Mouse (Mus musculus): ENCODE data around the gene Osm. TPM values are rescaled to one million over a fixed set of nuclear protein-coding genes. Genes with fewer than 3 reads are reported as not detected.

Osm gene
- polyA plus RNA-seq, 1 experiment from 2014 or later, result not detected

DNA sequence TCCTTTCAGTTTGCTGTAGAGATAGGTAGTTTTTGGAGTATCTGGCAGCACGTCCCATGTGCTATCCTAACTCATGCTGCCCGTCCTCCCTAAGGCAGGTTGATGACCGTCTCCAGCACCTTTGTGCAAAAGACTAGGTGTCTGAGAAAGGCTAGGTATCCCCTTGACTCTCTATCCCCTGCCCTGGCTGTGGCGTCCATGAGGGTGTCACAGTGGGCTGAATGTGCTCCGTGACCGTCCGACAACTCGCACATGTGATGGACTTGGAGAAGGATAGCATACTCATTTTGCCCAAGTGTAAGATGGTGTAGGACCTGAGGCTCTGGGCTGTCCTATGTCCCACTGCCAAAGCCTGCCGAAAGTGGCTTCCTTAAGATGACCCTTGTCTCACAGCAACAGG, 28.6 kb upstream of the Osm start:
- Histone ChIP-seq H3K9me3 (ENCODE audit: control insufficient read depth, low read length) (no peaks in the 10 kb centered on the region), H3K4me2 (ENCODE audit: low read length) (no peak overlapping the region), H3K27me3 (replicated peaks; ENCODE audit: control insufficient read depth, insufficient read depth, low read length) (no peaks in the 10 kb centered on the region), H3K27ac (ENCODE audit: low read depth) (no peak overlapping the region), H3K9ac (ENCODE audit: low read length) (no peak overlapping the region), H3K36me3 (ENCODE audit: control insufficient read depth, insufficient read depth, low read length) (peaks cover 37% of the 10 kb centered on the region), H3K4me3 (ENCODE audit: low read depth, low read length) (no peak overlapping the region), H3K4me1 (replicated peaks; ENCODE audit: control insufficient read depth, insufficient read depth, low read length) (0 out of 2 replicates have a peak, but pooled peaks cover 4% of the 10 kb centered on the region)
- DNase-seq (ENCODE audit: low spot score) (no peak), ATAC-seq (replicated peaks; ENCODE audit: low FRiP score, low TSS enrichment, low read depth) (no peak)
- WGBS, result 91% methylated on average over 9 of the region's 9 CpGs

DNA sequence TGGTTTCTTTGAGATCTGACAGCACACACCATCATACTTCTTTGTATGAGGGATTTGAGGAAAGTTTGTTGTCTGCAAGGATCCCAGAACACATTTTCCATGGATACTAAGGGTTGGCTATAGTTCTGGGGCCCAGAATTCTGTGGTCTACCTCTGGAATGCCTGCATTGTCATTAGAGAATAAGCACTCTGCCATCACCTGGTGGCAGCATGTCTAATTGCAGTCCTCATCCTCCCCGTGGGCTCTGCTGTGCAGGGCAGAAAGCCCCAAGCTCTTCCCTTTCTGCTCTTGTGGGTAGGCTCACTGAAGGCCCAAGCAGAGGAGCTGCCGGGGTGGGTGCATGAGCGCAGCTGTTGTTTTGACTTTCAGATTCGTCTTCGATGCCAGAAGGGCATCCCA, 26.7 kb upstream of the Osm start:
- H3K36me3 ChIP-seq (ENCODE audit: control insufficient read depth, insufficient read depth, low read length), result peaks cover 46% of the 10 kb centered on the region
- H3K9me3 ChIP-seq (ENCODE audit: control insufficient read depth, low read length), result no peaks in the 10 kb centered on the region

DNA sequence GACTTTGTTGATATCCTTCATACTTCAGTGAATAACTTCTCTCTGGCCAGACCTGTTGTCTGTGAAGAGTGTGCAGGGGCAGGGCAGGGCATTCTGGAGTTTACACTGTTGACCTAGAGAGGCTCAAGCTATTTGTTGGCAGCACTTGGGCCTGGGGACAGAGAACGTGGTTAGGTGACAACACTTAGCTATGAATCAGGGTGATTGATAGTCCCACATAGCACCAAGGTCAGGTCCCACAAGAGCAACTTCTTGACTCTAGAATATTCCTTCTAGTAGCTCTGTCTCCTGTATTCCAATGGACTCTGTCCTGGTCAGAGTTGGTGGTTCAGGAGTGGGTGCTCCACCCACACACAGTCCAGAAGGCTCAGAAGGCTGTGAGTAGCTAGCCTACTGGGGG, 25.4 kb upstream of the Osm start:
- no peak for DNase-seq (ENCODE audit: low spot score)
- Histone ChIP-seq H3K9me3 (ENCODE audit: control insufficient read depth, low read length) (no peaks in the 10 kb centered on the region), H3K4me2 (ENCODE audit: low read length) (no peak overlapping the region), H3K9ac (ENCODE audit: low read length) (no peak overlapping the region), H3K4me3 (ENCODE audit: low read depth, low read length) (no peak overlapping the region), H3K27me3 (replicated peaks; ENCODE audit: control insufficient read depth, insufficient read depth, low read length) (no peaks in the 10 kb centered on the region), H3K36me3 (ENCODE audit: control insufficient read depth, insufficient read depth, low read length) (peaks cover 54% of the 10 kb centered on the region), H3K4me1 (replicated peaks; ENCODE audit: control insufficient read depth, insufficient read depth, low read length) (no peaks in the 10 kb centered on the region), H3K27ac (ENCODE audit: low read depth) (no peak overlapping the region)
- ATAC-seq (replicated peaks; ENCODE audit: low FRiP score, low TSS enrichment, low read depth), result no peak
- 42% methylated on average over 1 of the region's 1 CpGs for WGBS

More for the DNA sequence above, 26.7 kb upstream of the Osm start:
- no peaks in the 10 kb centered on the region for H3K4me1 ChIP-seq (replicated peaks; ENCODE audit: control insufficient read depth, insufficient read depth, low read length)
- 78% methylated on average over 5 of the region's 5 CpGs for WGBS
- no peak overlapping the region for H3K4me3 ChIP-seq (ENCODE audit: low read depth, low read length)
- no peak overlapping the region for H3K4me2 ChIP-seq (ENCODE audit: low read length)
- DNase-seq (ENCODE audit: low spot score) (no peak), ATAC-seq (replicated peaks; ENCODE audit: low FRiP score, low TSS enrichment, low read depth) (no peak)
- H3K27me3 ChIP-seq (replicated peaks; ENCODE audit: control insufficient read depth, insufficient read depth, low read length), result no peaks in the 10 kb centered on the region
- no peak overlapping the region for H3K27ac ChIP-seq (ENCODE audit: low read depth)
- H3K9ac ChIP-seq (ENCODE audit: low read length), result no peak overlapping the region

DNA sequence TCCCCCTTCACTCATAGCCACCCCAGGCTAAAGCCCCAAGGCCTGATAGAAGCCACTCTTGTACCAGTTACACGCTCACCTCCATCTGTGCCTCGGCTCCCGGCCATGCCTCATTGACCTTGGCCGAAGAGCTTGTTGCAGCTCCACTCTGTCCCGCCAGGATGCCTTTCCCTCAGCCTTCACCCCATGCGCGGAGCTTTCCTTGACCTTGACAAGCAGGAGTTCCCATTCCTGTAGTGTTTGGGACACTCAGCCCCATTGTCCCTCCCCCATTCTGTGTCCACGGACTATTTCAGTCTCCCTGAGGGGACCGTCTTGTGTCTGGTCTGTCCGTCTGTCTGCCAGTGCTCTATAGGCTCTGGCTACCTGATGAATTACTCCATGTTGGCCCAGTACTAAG, 23.1 kb upstream of the Osm start:
- H3K27me3 ChIP-seq (replicated peaks; ENCODE audit: control insufficient read depth, insufficient read depth, low read length), result no peaks in the 10 kb centered on the region; the same call in 1 of the 2 replicates
- H3K27ac ChIP-seq (ENCODE audit: low read depth), result no peak overlapping the region
- 0 out of 2 replicates have a peak, but pooled peaks cover 3% of the 10 kb centered on the region for H3K9me3 ChIP-seq (ENCODE audit: control insufficient read depth, low read length)
- H3K36me3 ChIP-seq (ENCODE audit: control insufficient read depth, insufficient read depth, low read length), result peaks cover 44% of the 10 kb centered on the region
- no peak overlapping the region for H3K4me2 ChIP-seq (ENCODE audit: low read length)
- no peak overlapping the region for H3K9ac ChIP-seq (ENCODE audit: low read length)
- H3K4me1 ChIP-seq (replicated peaks; ENCODE audit: control insufficient read depth, insufficient read depth, low read length), result no peaks in the 10 kb centered on the region
- ATAC-seq (replicated peaks; ENCODE audit: low FRiP score, low TSS enrichment, low read depth) (no peak), DNase-seq (ENCODE audit: low spot score) (no peak)
- WGBS, result 92% methylated on average over 10 of the region's 10 CpGs
- H3K4me3 ChIP-seq (ENCODE audit: low read depth, low read length), result no peak overlapping the region

DNA sequence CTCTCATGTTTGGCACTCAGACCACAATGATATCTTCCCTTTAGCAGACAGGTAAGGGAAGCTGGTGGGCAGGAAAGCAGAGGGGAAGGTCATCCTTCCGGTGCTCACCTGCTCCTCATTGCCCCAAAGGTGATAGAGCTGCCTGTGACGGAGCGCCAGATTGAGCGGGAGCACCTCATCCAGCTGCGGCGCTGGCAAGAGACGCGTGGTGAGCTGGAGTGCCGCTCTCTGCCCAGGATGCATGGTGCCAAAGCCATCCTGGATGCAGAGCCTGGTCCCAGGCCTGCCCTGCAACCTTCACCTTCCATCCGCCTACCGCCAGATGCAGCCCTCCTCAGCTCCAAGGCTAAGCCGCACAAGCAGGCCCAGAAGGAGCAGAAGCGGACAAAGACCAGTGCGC, 21.6 kb upstream of the Osm start:
- Histone ChIP-seq H3K27ac (ENCODE audit: low read depth) (no peak overlapping the region), H3K27me3 (replicated peaks; ENCODE audit: control insufficient read depth, insufficient read depth, low read length) (peaks cover 8% of the 10 kb centered on the region; the same call in 1 of the 2 replicates), H3K9ac (ENCODE audit: low read length) (no peak overlapping the region), H3K4me2 (ENCODE audit: low read length) (no peak overlapping the region), H3K9me3 (ENCODE audit: control insufficient read depth, low read length) (0 out of 2 replicates have a peak, but pooled peaks cover 3% of the 10 kb centered on the region), H3K4me3 (ENCODE audit: low read depth, low read length) (no peak overlapping the region), H3K4me1 (replicated peaks; ENCODE audit: control insufficient read depth, insufficient read depth, low read length) (peaks cover 3% of the 10 kb centered on the region; the same call in 1 of the 2 replicates), H3K36me3 (ENCODE audit: control insufficient read depth, insufficient read depth, low read length) (peaks cover 34% of the 10 kb centered on the region)
- ATAC-seq (replicated peaks; ENCODE audit: low FRiP score, low TSS enrichment, low read depth) (no peak), DNase-seq (ENCODE audit: low spot score) (no peak)
- 96% methylated on average over 14 of the region's 14 CpGs for WGBS

DNA sequence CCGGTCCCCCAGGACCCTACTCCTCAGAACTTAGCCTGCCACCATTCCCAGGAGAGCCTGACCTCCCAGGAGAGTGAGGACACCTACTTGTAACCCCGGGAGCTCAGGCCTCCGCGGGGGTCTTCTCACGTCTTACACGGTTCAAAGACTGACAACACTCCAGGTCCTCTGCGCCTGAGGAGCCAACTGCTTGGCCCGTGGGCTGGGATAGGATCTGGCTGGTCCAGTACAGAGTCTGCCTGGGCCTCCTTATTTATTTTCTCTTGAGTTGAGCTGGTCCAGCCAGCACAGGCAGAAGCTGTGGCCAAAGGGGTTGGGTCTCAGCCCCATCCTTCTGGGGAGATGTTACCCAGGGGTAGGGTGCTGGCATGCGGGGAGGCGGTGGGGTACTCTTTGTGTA, 21.2 kb upstream of the Osm start:
- ATAC-seq (replicated peaks; ENCODE audit: low FRiP score, low TSS enrichment, low read depth), result no peak
- Histone ChIP-seq H3K27me3 (replicated peaks; ENCODE audit: control insufficient read depth, insufficient read depth, low read length) (peaks cover 10% of the 10 kb centered on the region; the same call in 1 of the 2 replicates), H3K4me3 (ENCODE audit: low read depth, low read length) (no peak overlapping the region), H3K4me1 (replicated peaks; ENCODE audit: control insufficient read depth, insufficient read depth, low read length) (peaks cover 3% of the 10 kb centered on the region; the same call in 1 of the 2 replicates), H3K9me3 (ENCODE audit: control insufficient read depth, low read length) (0 out of 2 replicates have a peak, but pooled peaks cover 3% of the 10 kb centered on the region), H3K36me3 (ENCODE audit: control insufficient read depth, insufficient read depth, low read length) (peaks cover 30% of the 10 kb centered on the region), H3K4me2 (ENCODE audit: low read length) (no peak overlapping the region), H3K27ac (ENCODE audit: low read depth) (no peak overlapping the region), H3K9ac (ENCODE audit: low read length) (no peak overlapping the region)
- DNase-seq (ENCODE audit: low spot score), result no peak
- WGBS, result 82% methylated on average over 10 of the region's 10 CpGs

DNA sequence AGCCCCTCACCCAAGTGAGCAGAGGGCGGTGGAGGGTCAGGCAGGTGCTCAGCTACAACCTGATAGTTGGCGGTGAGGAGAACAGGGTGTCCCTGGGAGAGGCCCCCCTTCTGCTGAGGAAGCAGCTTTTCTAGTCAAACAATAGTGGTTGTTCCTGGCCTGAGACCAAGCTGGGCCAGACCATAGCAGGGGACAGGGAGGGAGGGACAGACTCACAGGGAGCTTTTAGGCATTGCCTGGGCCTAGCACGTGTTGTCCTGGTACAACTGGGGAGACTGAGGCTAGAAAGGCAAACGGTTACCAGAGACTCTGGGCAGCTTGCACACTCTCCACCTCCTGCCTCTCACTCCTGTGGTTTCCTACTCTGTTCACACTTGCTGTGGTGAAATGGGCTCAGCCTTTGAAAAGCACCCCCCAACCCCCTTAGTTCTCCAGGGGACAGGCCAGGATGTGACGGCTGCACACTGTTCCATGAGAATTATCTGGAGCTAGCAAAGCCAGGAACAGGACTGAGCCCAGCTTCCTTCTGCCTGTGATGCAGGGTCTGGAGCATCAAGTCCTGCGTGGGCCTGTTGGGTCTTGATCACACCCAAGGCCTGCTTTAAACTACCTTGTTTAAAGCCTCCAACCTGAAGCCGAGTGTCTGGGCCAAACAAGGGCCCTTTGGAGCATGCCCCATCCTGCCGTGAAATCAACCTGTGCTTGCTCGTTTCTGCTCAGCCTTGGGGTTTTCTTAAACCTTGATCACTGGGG, 19.8 kb upstream of the Osm start:
- DNase-seq (ENCODE audit: low spot score), result no peak
- no peak for ATAC-seq (replicated peaks; ENCODE audit: low FRiP score, low TSS enrichment, low read depth)
- 86% methylated on average over 9 of the region's 9 CpGs for WGBS

DNA sequence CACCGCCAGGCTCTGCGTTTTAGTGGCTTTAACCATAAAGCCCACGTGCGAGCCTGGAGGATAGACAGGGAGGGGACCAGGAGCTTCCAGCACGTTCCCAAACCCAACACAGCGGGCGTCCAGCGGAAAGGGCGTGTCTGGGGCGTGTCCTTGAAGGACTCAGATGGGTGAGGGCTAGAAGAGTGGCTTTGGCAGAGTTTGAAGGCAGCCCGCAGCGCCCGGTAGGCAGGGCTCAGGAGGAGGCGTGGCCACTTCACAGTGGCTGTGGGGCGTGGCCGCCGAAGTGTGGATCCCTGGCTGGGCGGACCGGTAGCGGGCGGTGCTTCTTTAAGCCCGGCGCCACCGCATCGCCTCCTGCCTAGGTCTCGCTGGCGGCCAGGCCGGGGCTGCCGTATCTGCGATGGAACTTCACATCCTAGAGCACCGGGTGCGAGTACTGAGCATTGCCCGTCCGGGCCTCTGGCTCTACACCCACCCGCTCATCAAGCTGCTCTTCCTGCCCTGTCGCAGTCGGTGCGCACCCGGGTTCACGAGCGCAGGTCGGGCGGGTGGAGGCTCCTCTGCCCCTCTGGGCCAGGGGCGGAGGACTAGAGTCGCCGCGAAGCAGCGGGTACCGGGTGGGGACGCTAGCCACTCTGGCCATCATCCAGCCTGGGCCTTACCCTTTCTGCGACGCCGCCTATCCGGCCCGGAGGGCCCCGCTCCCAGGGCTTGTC, 18.1 kb upstream of the Osm start, which contains the start of gene Castor1:
TSS of gene Castor1 (plus strand) at position 312 of the 716 bp plus-strand sequence.
- DNase-seq (ENCODE audit: low spot score) (peak; percentile 78), ATAC-seq (replicated peaks; ENCODE audit: low FRiP score, low TSS enrichment, low read depth) (peak; percentile 85)
- Histone ChIP-seq H3K27ac (ENCODE audit: low read depth) (no peak within 1 kb of the TSS), H3K4me2 (ENCODE audit: low read length) (peak within 1 kb of the TSS; percentile 58), H3K9ac (ENCODE audit: low read length) (no peak within 1 kb of the TSS; the same call in 1 of the 2 replicates), H3K4me1 (replicated peaks; ENCODE audit: control insufficient read depth, insufficient read depth, low read length) (peaks cover 3% of the 10 kb centered on the region; the same call in 1 of the 2 replicates), H3K36me3 (ENCODE audit: control insufficient read depth, insufficient read depth, low read length) (peaks cover 15% of the 10 kb centered on the region), H3K27me3 (replicated peaks; ENCODE audit: control insufficient read depth, insufficient read depth, low read length) (peaks cover 10% of the 10 kb centered on the region; the same call in 1 of the 2 replicates), H3K4me3 (ENCODE audit: low read depth, low read length) (peak within 1 kb of the TSS; percentile 29), H3K9me3 (ENCODE audit: control insufficient read depth, low read length) (0 out of 2 replicates have a peak, but pooled peaks cover 3% of the 10 kb centered on the region)
- 2% methylated on average over 56 of the region's 56 CpGs for WGBS

More for the DNA sequence above, 19.8 kb upstream of the Osm start:
- Histone ChIP-seq H3K27me3 (replicated peaks; ENCODE audit: control insufficient read depth, insufficient read depth, low read length) (peaks cover 10% of the 10 kb centered on the region; the same call in 1 of the 2 replicates), H3K4me2 (ENCODE audit: low read length) (no peak overlapping the region), H3K9ac (ENCODE audit: low read length) (no peak overlapping the region), H3K4me1 (replicated peaks; ENCODE audit: control insufficient read depth, insufficient read depth, low read length) (peaks cover 3% of the 10 kb centered on the region; the same call in 1 of the 2 replicates), H3K36me3 (ENCODE audit: control insufficient read depth, insufficient read depth, low read length) (peaks cover 19% of the 10 kb centered on the region), H3K27ac (ENCODE audit: low read depth) (no peak overlapping the region), H3K4me3 (ENCODE audit: low read depth, low read length) (no peak overlapping the region), H3K9me3 (ENCODE audit: control insufficient read depth, low read length) (0 out of 2 replicates have a peak, but pooled peaks cover 3% of the 10 kb centered on the region)

Data from intestine, embryonic 14.5 days (tissue).